ENCODE assay signal across 8 mouse cellular contexts in genomic region chr11:74649647-74650551, GRCm38 (mm10). TPM values are rescaled to one million over a fixed set of nuclear protein-coding genes. Genes with fewer than 3 reads are reported as not detected.
DNase-seq lines count a peak whose midpoint lies in the region; ATAC-seq lines count a peak whose summit lies in the region.

No protein-coding gene starts in this region.

- 2% methylated on average over 46 of the region's 53 CpGs for WGBS in embryonic facial prominence, embryonic 11.5 days
- 2% methylated on average over 40 of the region's 53 CpGs for WGBS in hindbrain, embryonic 14.5 days
- 1% methylated on average over 50 of the region's 53 CpGs for WGBS in limb, embryonic 15.5 days
- WGBS in midbrain, embryonic 16.5 days = 3% methylated on average over 46 of the region's 53 CpGs

- no peaks in the 10 kb centered on the region for H3K36me3 ChIP-seq in embryonic facial prominence, embryonic 11.5 days (replicated peaks; ENCODE audit: control insufficient read depth, insufficient read depth, low read depth, low read length)
- H3K36me3 ChIP-seq in hindbrain, embryonic 14.5 days (replicated peaks; ENCODE audit: control insufficient read depth, insufficient read depth) = no peaks in the 10 kb centered on the region
- 0 out of 2 replicates have a peak, but pooled peaks cover 7% of the 10 kb centered on the region for H3K36me3 ChIP-seq in limb, embryonic 15.5 days
- H3K36me3 ChIP-seq in midbrain, embryonic 16.5 days (ENCODE audit: control insufficient read depth, insufficient read depth, low read length) = no peaks in the 10 kb centered on the region

- no peaks in the 10 kb centered on the region for H3K27me3 ChIP-seq in embryonic facial prominence, embryonic 11.5 days (ENCODE audit: control insufficient read depth, insufficient read depth, low read length)
- H3K27me3 ChIP-seq in hindbrain, embryonic 14.5 days (ENCODE audit: control insufficient read depth, insufficient read depth, low read length) = no peaks in the 10 kb centered on the region
- H3K27me3 ChIP-seq in limb, embryonic 15.5 days = no peaks in the 10 kb centered on the region
- H3K27me3 ChIP-seq in midbrain, embryonic 16.5 days (ENCODE audit: control insufficient read depth, insufficient read depth, low read depth, low read length) = no peaks in the 10 kb centered on the region

- peak; percentile 52 to 64 for DNase-seq in right cerebral cortex, postnatal 10 days (ENCODE audit: low spot score in 2 of 2)
- DNase-seq in right cerebral cortex, postnatal 36 days (ENCODE audit: low spot score in 2 of 2) = no peak
- peak; percentile 20 for DNase-seq in T-cell, adult 2 months (ENCODE audit: low spot score)
- DNase-seq in embryonic facial prominence, embryonic 11.5 days (ENCODE audit: low spot score) = peak; percentile 11
- no peak for DNase-seq in hindbrain, embryonic 14.5 days (ENCODE audit: low spot score)
- DNase-seq in layer of hippocampus, adult 9-10 months (ENCODE audit: low spot score) = no peak

- H3K9me3 ChIP-seq in embryonic facial prominence, embryonic 11.5 days (replicated peaks; ENCODE audit: control insufficient read depth, low read length) = no peaks in the 10 kb centered on the region
- no peaks in the 10 kb centered on the region for H3K9me3 ChIP-seq in hindbrain, embryonic 14.5 days (ENCODE audit: control insufficient read depth, low read length)
- no peaks in the 10 kb centered on the region for H3K9me3 ChIP-seq in limb, embryonic 15.5 days
- no peaks in the 10 kb centered on the region for H3K9me3 ChIP-seq in midbrain, embryonic 16.5 days (replicated peaks; ENCODE audit: control insufficient read depth, low read length, poor library complexity, severe bottlenecking)

- peaks cover 5% of the 10 kb centered on the region; the same call in 1 of the 2 replicates for H3K4me1 ChIP-seq in embryonic facial prominence, embryonic 11.5 days (ENCODE audit: control insufficient read depth, insufficient read depth, low read length)
- peaks cover 39% of the 10 kb centered on the region for H3K4me1 ChIP-seq in hindbrain, embryonic 14.5 days (replicated peaks; ENCODE audit: control insufficient read depth, insufficient read depth, low read length)
- H3K4me1 ChIP-seq in limb, embryonic 15.5 days = peaks cover 39% of the 10 kb centered on the region
- H3K4me1 ChIP-seq in midbrain, embryonic 16.5 days (ENCODE audit: control insufficient read depth, insufficient read depth, low read length) = peaks cover 23% of the 10 kb centered on the region

- H3K4me3 ChIP-seq in embryonic facial prominence, embryonic 11.5 days (ENCODE audit: low read depth, low read length) = peak overlapping the region; percentile 98
- H3K4me3 ChIP-seq in hindbrain, embryonic 14.5 days (replicated peaks; ENCODE audit: low read length) = peak overlapping the region; percentile 98
- peak overlapping the region; percentile 100 for H3K4me3 ChIP-seq in limb, embryonic 15.5 days
- peak overlapping the region; percentile 94 for H3K4me3 ChIP-seq in midbrain, embryonic 16.5 days (ENCODE audit: low read depth, low read length)

- peak overlapping the region; percentile 92 for H3K4me2 ChIP-seq in embryonic facial prominence, embryonic 11.5 days (ENCODE audit: low read depth, low read length)
- H3K4me2 ChIP-seq in hindbrain, embryonic 14.5 days (replicated peaks) = peak overlapping the region; percentile 89
- peak overlapping the region; percentile 84 for H3K4me2 ChIP-seq in limb, embryonic 15.5 days
- H3K4me2 ChIP-seq in midbrain, embryonic 16.5 days (ENCODE audit: low read length) = peak overlapping the region; percentile 92

- ATAC-seq in embryonic facial prominence, embryonic 11.5 days (replicated peaks; ENCODE audit: insufficient number of reproducible peaks, low FRiP score, low TSS enrichment, low read depth) = 0 out of 2 replicates have a peak, but pooled peaks have one; percentile 11
- ATAC-seq in hindbrain, embryonic 14.5 days (ENCODE audit: low FRiP score) = peak; percentile 64
- peak; percentile 8; the same call in 1 of the 2 replicates for ATAC-seq in limb, embryonic 15.5 days (ENCODE audit: insufficient number of reproducible peaks, low FRiP score, low TSS enrichment, low read depth)
- peak; percentile 57 for ATAC-seq in midbrain, embryonic 16.5 days

- peak overlapping the region; percentile 47; the same call in 1 of the 2 replicates for H3K27ac ChIP-seq in embryonic facial prominence, embryonic 11.5 days (replicated peaks; ENCODE audit: low read depth, low read length)
- H3K27ac ChIP-seq in hindbrain, embryonic 14.5 days = peak overlapping the region; percentile 54; the same call in 1 of the 2 replicates
- H3K27ac ChIP-seq in limb, embryonic 15.5 days = peak overlapping the region; percentile 77
- peak overlapping the region; percentile 72; the same call in 1 of the 2 replicates for H3K27ac ChIP-seq in midbrain, embryonic 16.5 days (ENCODE audit: low read length)

- peak overlapping the region; percentile 82 for H3K9ac ChIP-seq in embryonic facial prominence, embryonic 11.5 days (replicated peaks; ENCODE audit: low read length)
- peak overlapping the region; percentile 85 for H3K9ac ChIP-seq in hindbrain, embryonic 14.5 days
- peak overlapping the region; percentile 91 for H3K9ac ChIP-seq in limb, embryonic 15.5 days
- peak overlapping the region; percentile 84 for H3K9ac ChIP-seq in midbrain, embryonic 16.5 days (ENCODE audit: low read depth, low read length)

RNA-seq across cellular contexts. Expression of gene Cluh, which starts 0.6 kb away (rescaled TPM):
- polyA plus RNA-seq in embryonic facial prominence, embryonic 11.5 days (2014; fragmentation: Nextera tagmentation; extraction: Ambion mirVana) = 10.8 and 11.2 TPM in 2 replicates
- polyA plus RNA-seq in hindbrain, embryonic 14.5 days (2014; fragmentation: Nextera tagmentation; extraction: Ambion mirVana) = 18.4 and 19.0 TPM in 2 replicates
- polyA plus RNA-seq in limb, embryonic 15.5 days (2015; fragmentation: Nextera tagmentation; extraction: Ambion mirVana) = 23.9 and 24.7 TPM in 2 replicates
- 16.4 and 18.1 TPM in 2 replicates for polyA plus RNA-seq in midbrain, embryonic 16.5 days (2015; fragmentation: Nextera tagmentation; extraction: Ambion mirVana)

RNA-seq across cellular contexts. Expression of gene Ccdc92b, which starts 30.5 kb away (rescaled TPM):
- 0.71 and 0.74 TPM in 2 replicates for polyA plus RNA-seq in embryonic facial prominence, embryonic 11.5 days (2014; fragmentation: Nextera tagmentation; extraction: Ambion mirVana)
- 3.5 and 5.0 TPM in 2 replicates for polyA plus RNA-seq in hindbrain, embryonic 14.5 days (2014; fragmentation: Nextera tagmentation; extraction: Ambion mirVana)
- 0.25 and 0.31 TPM in 2 replicates for polyA plus RNA-seq in limb, embryonic 15.5 days (2015; fragmentation: Nextera tagmentation; extraction: Ambion mirVana)
- polyA plus RNA-seq in midbrain, embryonic 16.5 days (2015; fragmentation: Nextera tagmentation; extraction: Ambion mirVana) = 2.6 and 3.3 TPM in 2 replicates

RNA-seq across cellular contexts. Expression of gene Rap1gap2, which starts 39.2 kb away (rescaled TPM):
- polyA plus RNA-seq in embryonic facial prominence, embryonic 11.5 days (2014; fragmentation: Nextera tagmentation; extraction: Ambion mirVana) = 1.1 and 1.5 TPM in 2 replicates
- 11.2 and 12.0 TPM in 2 replicates for polyA plus RNA-seq in hindbrain, embryonic 14.5 days (2014; fragmentation: Nextera tagmentation; extraction: Ambion mirVana)
- 1.6 and 2.0 TPM in 2 replicates for polyA plus RNA-seq in limb, embryonic 15.5 days (2015; fragmentation: Nextera tagmentation; extraction: Ambion mirVana)
- 17.1 and 18.3 TPM in 2 replicates for polyA plus RNA-seq in midbrain, embryonic 16.5 days (2015; fragmentation: Nextera tagmentation; extraction: Ambion mirVana)

Comparison
In these comparisons a context has a peak if more than half of its experiments do, and no peak if none do; other contexts are left out.
1. DNase-seq: peak in right cerebral cortex, postnatal 10 days (2 of 2), T-cell, adult 2 months (single experiment) and embryonic facial prominence, embryonic 11.5 days (single experiment); none in right cerebral cortex, postnatal 36 days (0 of 2), hindbrain, embryonic 14.5 days (single experiment) and layer of hippocampus, adult 9-10 months (single experiment).
2. ATAC-seq: peak in every context shown above with its lines; median percentile 64 in hindbrain, embryonic 14.5 days; 57 in midbrain, embryonic 16.5 days; 11 in embryonic facial prominence, embryonic 11.5 days; 8 in limb, embryonic 15.5 days.
3. Peak in every context shown above with its lines, with median percentiles within 50 percentile points of each other: H3K27ac ChIP-seq, H3K4me2 ChIP-seq, H3K4me3 ChIP-seq and H3K9ac ChIP-seq.